Mouse (Mus musculus): ENCODE results near the gene Myo16.

DNA sequence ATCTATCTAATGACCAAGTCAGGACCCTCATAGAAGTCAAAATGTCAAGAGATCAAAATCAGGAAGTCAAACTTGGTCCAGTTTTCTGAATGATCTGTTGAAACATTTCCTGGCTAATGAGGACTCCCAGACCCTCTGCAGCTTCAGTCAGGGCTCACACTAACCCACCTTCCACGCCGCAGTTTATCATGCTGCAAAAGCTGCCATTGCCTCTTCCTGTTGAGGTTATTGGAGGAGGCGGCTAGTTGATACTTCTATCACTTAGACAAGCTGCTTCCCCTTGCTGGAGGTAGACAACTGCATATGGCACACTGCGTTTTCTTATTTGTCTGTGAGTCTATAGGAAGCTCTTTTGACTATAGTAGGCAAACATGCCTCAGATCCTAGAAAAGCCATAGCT is 116.4 kb downstream of the Myo16 start:
- TF ChIP-seq EP300 (IDR thresholded peaks at IDR 0.05; ENCODE audit: low read depth) (no peak), CTCF (IDR thresholded peaks at IDR 0.05; ENCODE audit: low read depth) (no peak)
